Mouse (Mus musculus) splenic B cell, adult 2 months (primary cell): ENCODE measurements around the gene AC161166.1.

Experiments
- DNase-seq: peaks from one replicate; pipeline ENCODE4 v3.0.0-alpha.2; 2011; ENCODE audit warnings: low read depth, low spot score
- H3K27me3 ChIP-seq: 2 replicates; pipeline ENCODE4 v1.6.1; 2012; ENCODE audit warnings: mild to moderate bottlenecking, low read length, moderate library complexity, mixed read lengths; ENCODE audit not compliant: control insufficient read depth, poor library complexity, insufficient read depth, severe bottlenecking
- H3K36me3 ChIP-seq: 2 replicates; pipeline ENCODE4 v1.6.1; 2012; ENCODE audit warnings: mild to moderate bottlenecking, low read length, moderate library complexity, mixed read lengths; ENCODE audit not compliant: control insufficient read depth, poor library complexity, insufficient read depth, severe bottlenecking

AC161166.1 gene

GRCm38 (mm10) chr7:24512355-24512754 is at the start of gene AC161166.1:
Gene AC161166.1, minus strand, starts transcription at chr7:24512455.
- no peaks in the 10 kb centered on the region for H3K27me3 ChIP-seq
- DNase-seq, result no peak
- H3K36me3 ChIP-seq, result no peaks in the 10 kb centered on the region

- DNase-seq, result no peak
- Histone ChIP-seq H3K27me3 (no peaks in the 10 kb centered on the region), H3K36me3 (no peaks in the 10 kb centered on the region)
Measured at GRCm38 (mm10) chr7:24561450-24561849, 49.2 kb upstream of the AC161166.1 start.

- Histone ChIP-seq H3K36me3 (no peaks in the 10 kb centered on the region), H3K27me3 (no peaks in the 10 kb centered on the region)
- DNase-seq, result peak; percentile 24
Measured at GRCm38 (mm10) chr7:24555786-24556185, 43.5 kb upstream of the AC161166.1 start.

- no peaks in the 10 kb centered on the region; the same call in 1 of the 2 replicates for H3K36me3 ChIP-seq
- H3K27me3 ChIP-seq, result no peaks in the 10 kb centered on the region
- no peak for DNase-seq
Measured at GRCm38 (mm10) chr7:24551985-24552759, 39.9 kb upstream of the AC161166.1 start.

GRCm38 (mm10) chr7:24547534-24548036 is 35.3 kb upstream of the AC161166.1 start:
- H3K36me3 ChIP-seq, result no peaks in the 10 kb centered on the region; the same call in 1 of the 2 replicates
- no peaks in the 10 kb centered on the region for H3K27me3 ChIP-seq
- DNase-seq, result no peak

- Histone ChIP-seq H3K27me3 (no peaks in the 10 kb centered on the region), H3K36me3 (no peaks in the 10 kb centered on the region; the same call in 1 of the 2 replicates)
- peak; percentile 99 for DNase-seq
Measured at GRCm38 (mm10) chr7:24546634-24547389, 34.6 kb upstream of the AC161166.1 start.

GRCm38 (mm10) chr7:24546068-24546614 is 33.9 kb upstream of the AC161166.1 start, which contains the start of the genes Pinlyp and Xrcc1:
Gene Pinlyp, minus strand, starts transcription at chr7:24546118.
Gene Xrcc1, plus strand, starts transcription at chr7:24546289.
- H3K36me3 ChIP-seq, result no peaks in the 10 kb centered on the region; the same call in 1 of the 2 replicates
- H3K27me3 ChIP-seq, result no peaks in the 10 kb centered on the region
- DNase-seq, result no peak

- H3K36me3 ChIP-seq, result no peaks in the 10 kb centered on the region; the same call in 1 of the 2 replicates
- H3K27me3 ChIP-seq, result no peaks in the 10 kb centered on the region
- DNase-seq, result peak; percentile 51
Measured at GRCm38 (mm10) chr7:24544506-24544905, 32.3 kb upstream of the AC161166.1 start.

GRCm38 (mm10) chr7:24539686-24540085 is 27.4 kb upstream of the AC161166.1 start:
- DNase-seq, result no peak

GRCm38 (mm10) chr7:24538701-24539100 is 26.4 kb upstream of the AC161166.1 start:
- no peak for DNase-seq
- Histone ChIP-seq H3K27me3 (no peaks in the 10 kb centered on the region), H3K36me3 (peaks cover 7% of the 10 kb centered on the region; the same call in 1 of the 2 replicates)

More at GRCm38 (mm10) chr7:24539686-24540085, 27.4 kb upstream of the AC161166.1 start:
- Histone ChIP-seq H3K36me3 (peaks cover 3% of the 10 kb centered on the region; the same call in 1 of the 2 replicates), H3K27me3 (no peaks in the 10 kb centered on the region)

GRCm38 (mm10) chr7:24538154-24538553 is 25.9 kb upstream of the AC161166.1 start:
- DNase-seq, result no peak
- Histone ChIP-seq H3K27me3 (no peaks in the 10 kb centered on the region), H3K36me3 (peaks cover 9% of the 10 kb centered on the region; the same call in 1 of the 2 replicates)

- H3K36me3 ChIP-seq, result peaks cover 9% of the 10 kb centered on the region; the same call in 1 of the 2 replicates
- no peaks in the 10 kb centered on the region for H3K27me3 ChIP-seq
- no peak for DNase-seq
Measured at GRCm38 (mm10) chr7:24537591-24537990, 25.3 kb upstream of the AC161166.1 start.

GRCm38 (mm10) chr7:24537081-24537480 is 24.8 kb upstream of the AC161166.1 start:
- DNase-seq, result no peak
- no peaks in the 10 kb centered on the region for H3K27me3 ChIP-seq
- H3K36me3 ChIP-seq, result peaks cover 9% of the 10 kb centered on the region; the same call in 1 of the 2 replicates

GRCm38 (mm10) chr7:24534301-24534700 is 22.0 kb upstream of the AC161166.1 start:
- no peak for DNase-seq
- Histone ChIP-seq H3K27me3 (no peaks in the 10 kb centered on the region), H3K36me3 (peaks cover 9% of the 10 kb centered on the region; the same call in 1 of the 2 replicates)
